Mouse (Mus musculus) hindbrain, embryonic 16.5 days (tissue): ENCODE data around the gene Ak3. TPM values are rescaled to one million over a fixed set of nuclear protein-coding genes. Genes with fewer than 3 reads are reported as not detected.

Experiments used
- ATAC-seq: fragments of 200-750 bp; cut with Nextera tagmentation; 2 replicates; pipeline ENCODE4 v1.8.0; 2017; ENCODE audit warnings: moderate TSS enrichment, moderate library complexity
- H3K27ac ChIP-seq: fragments of 300-500 bp; sonication (generic); 2 replicates; pipeline ENCODE4 v1.5.1; 2014; ENCODE audit warnings: low read depth, mild to moderate bottlenecking, control low read depth, low read length, moderate library complexity
- H3K27me3 ChIP-seq: fragments of 300-500 bp; sonication (generic); replicated peaks from 2 replicates; pipeline ENCODE4 v1.6.1; 2014; ENCODE audit warnings: low read length; ENCODE audit not compliant: control insufficient read depth, insufficient read depth
- H3K36me3 ChIP-seq: fragments of 300-500 bp; sonication (generic); 2 replicates; pipeline ENCODE4 v1.6.1; 2014; ENCODE audit warnings: mild to moderate bottlenecking, low read length, moderate library complexity, mixed read lengths; ENCODE audit not compliant: control insufficient read depth, insufficient read depth
- H3K4me1 ChIP-seq: fragments of 300-500 bp; sonication (generic); 2 replicates; pipeline ENCODE4 v1.6.1; 2014; ENCODE audit warnings: low read depth, low read length; ENCODE audit not compliant: control insufficient read depth, insufficient read depth
- H3K4me2 ChIP-seq: fragments of 300-500 bp; sonication (generic); 2 replicates; pipeline ENCODE4 v1.6.1; 2014; ENCODE audit warnings: mild to moderate bottlenecking, low read length, control low read depth, moderate library complexity
- H3K4me3 ChIP-seq: fragments of 300-500 bp; sonication (generic); 2 replicates; pipeline ENCODE4 v1.5.1; 2014; ENCODE audit warnings: mild to moderate bottlenecking, low read length, control low read depth, moderate library complexity
- H3K9ac ChIP-seq: fragments of 300-500 bp; sonication (generic); 2 replicates; pipeline ENCODE4 v1.6.1; 2014; ENCODE audit warnings: low read depth, mild to moderate bottlenecking, control low read depth, low read length, moderate library complexity
- H3K9me3 ChIP-seq: fragments of 300-500 bp; sonication (generic); 2 replicates; pipeline ENCODE4 v1.6.1; 2014; ENCODE audit warnings: mild to moderate bottlenecking, low read length, moderate library complexity; ENCODE audit not compliant: control insufficient read depth
- WGBS: fragments of 180-500 bp; shearing (Covaris S2); extraction: QIAGEN DNeasy Blood & Tissue Kit; methylation state at CpG from one replicate; pipeline ENCODE4 v1.1.7; 2014; 5-methylcytosine and 5-hydroxymethylcytosine counted together
- polyA plus RNA-seq: library from polyadenylated mRNA; unstranded; fragments of >200 nt; fragmentation: Nextera tagmentation; extraction: Ambion mirVana; gene quantifications from 2 replicates; pipeline ENCODE4 v1.2.1, GENCODE M21; 2015

The Ak3 gene
- polyA plus RNA-seq, 1 experiment from 2014 or later: 74.4 TPM

- peak; percentile 96 for ATAC-seq
- Histone ChIP-seq H3K4me2 (peak within 1 kb of the TSS; percentile 79), H3K4me1 (peaks cover 12% of the 10 kb centered on the region), H3K27me3 (no peaks in the 10 kb centered on the region), H3K27ac (peak within 1 kb of the TSS; percentile 88), H3K9me3 (no peaks in the 10 kb centered on the region), H3K36me3 (peaks cover 3% of the 10 kb centered on the region; the same call in 1 of the 2 replicates), H3K9ac (peak within 1 kb of the TSS; percentile 95), H3K4me3 (peak within 1 kb of the TSS; percentile 86)
- 0% methylated on average over 37 of the region's 37 CpGs for WGBS
Observed at GRCm38 (mm10) chr19:28990194-28990589, 57.6 kb downstream of the Ak3 start, which contains the start of gene Cdc37l1. Cdc37l1 (plus strand) TSS chr19:28990352.

GRCm38 (mm10) chr19:28989515-28989914 lies 58.2 kb downstream of the Ak3 start:
- 69% methylated on average over 8 of the region's 8 CpGs for WGBS
- no peak for ATAC-seq
- H3K9me3 ChIP-seq: no peaks in the 10 kb centered on the region

DNA sequence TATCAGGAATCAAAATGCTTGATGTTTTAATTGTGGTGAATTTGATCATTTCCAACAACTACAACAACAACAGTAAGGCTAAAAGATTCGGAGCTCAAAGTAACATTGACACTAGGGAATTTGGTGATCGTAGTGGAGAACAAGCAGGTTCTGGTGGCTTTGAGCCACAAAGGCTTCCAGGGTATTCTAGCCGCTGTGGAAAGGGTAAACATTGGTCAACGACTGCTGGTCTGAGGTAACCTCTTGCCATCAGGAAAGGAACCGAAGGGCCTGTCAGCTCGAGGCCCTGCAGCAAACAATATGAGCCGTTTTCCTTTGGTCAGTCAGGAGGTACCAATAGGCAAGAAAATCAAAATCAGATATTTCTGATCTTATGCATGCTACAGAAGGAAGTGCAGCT lies 65.1 kb downstream of the Ak3 start:
- ATAC-seq: no peak
- 81% methylated on average over 7 of the region's 7 CpGs for WGBS
- no peak overlapping the region for H3K4me3 ChIP-seq
- H3K9me3 ChIP-seq: no peaks in the 10 kb centered on the region
- no peak overlapping the region for H3K4me2 ChIP-seq
- no peak overlapping the region for H3K27ac ChIP-seq
- no peaks in the 10 kb centered on the region for H3K27me3 ChIP-seq
- no peak overlapping the region for H3K9ac ChIP-seq
- H3K36me3 ChIP-seq: no peaks in the 10 kb centered on the region
- no peaks in the 10 kb centered on the region for H3K4me1 ChIP-seq

More at GRCm38 (mm10) chr19:28989515-28989914, 58.2 kb downstream of the Ak3 start:
- H3K4me2 ChIP-seq: peak overlapping the region; percentile 79
- H3K36me3 ChIP-seq: 0 out of 2 replicates have a peak, but pooled peaks cover 3% of the 10 kb centered on the region
- H3K27ac ChIP-seq: no peak overlapping the region; the same call in 1 of the 2 replicates
- H3K27me3 ChIP-seq: no peaks in the 10 kb centered on the region
- peak overlapping the region; percentile 95 for H3K9ac ChIP-seq
- peak overlapping the region; percentile 86 for H3K4me3 ChIP-seq
- H3K4me1 ChIP-seq: peaks cover 12% of the 10 kb centered on the region

- H3K27me3 ChIP-seq: no peaks in the 10 kb centered on the region
- peak overlapping the region; percentile 68 for H3K9ac ChIP-seq
- H3K9me3 ChIP-seq: no peaks in the 10 kb centered on the region
- H3K4me2 ChIP-seq: peak overlapping the region; percentile 76
- ATAC-seq: peak; percentile 91
- H3K4me1 ChIP-seq: no peaks in the 10 kb centered on the region
- 14% methylated on average over 35 of the region's 35 CpGs for WGBS
- no peaks in the 10 kb centered on the region for H3K36me3 ChIP-seq
- H3K27ac ChIP-seq: no peak overlapping the region
- H3K4me3 ChIP-seq: peak overlapping the region; percentile 45
Observed at GRCm38 (mm10) chr19:28974862-28975611, 72.7 kb downstream of the Ak3 start.

Other genes with a start within 250 kb of the Ak3 start
- gene Slc1a1, start 212.9 kb downstream of the Ak3 start, polyA plus RNA-seq: 48.0 and 53.7 TPM in 2 replicates
- 11.7 and 13.6 TPM in 2 replicates for gene Plpp6, start 84.0 kb downstream of the Ak3 start, polyA plus RNA-seq
- gene 4430402I18Rik, start 80.2 kb downstream of the Ak3 start, polyA plus RNA-seq: 1.4 and 2.1 TPM in 2 replicates
- gene Cdc37l1, start 57.6 kb downstream of the Ak3 start, polyA plus RNA-seq: 41.2 and 45.0 TPM in 2 replicates
- 39.1 and 42.2 TPM in 2 replicates for gene Rcl1, start 53.4 kb upstream of the Ak3 start, polyA plus RNA-seq
- gene Jak2, start 203.9 kb upstream of the Ak3 start, polyA plus RNA-seq: 6.2 and 10.0 TPM in 2 replicates